Comparison of ENCODE assay signal across 14 mouse cellular contexts in the genomic region with DNA sequence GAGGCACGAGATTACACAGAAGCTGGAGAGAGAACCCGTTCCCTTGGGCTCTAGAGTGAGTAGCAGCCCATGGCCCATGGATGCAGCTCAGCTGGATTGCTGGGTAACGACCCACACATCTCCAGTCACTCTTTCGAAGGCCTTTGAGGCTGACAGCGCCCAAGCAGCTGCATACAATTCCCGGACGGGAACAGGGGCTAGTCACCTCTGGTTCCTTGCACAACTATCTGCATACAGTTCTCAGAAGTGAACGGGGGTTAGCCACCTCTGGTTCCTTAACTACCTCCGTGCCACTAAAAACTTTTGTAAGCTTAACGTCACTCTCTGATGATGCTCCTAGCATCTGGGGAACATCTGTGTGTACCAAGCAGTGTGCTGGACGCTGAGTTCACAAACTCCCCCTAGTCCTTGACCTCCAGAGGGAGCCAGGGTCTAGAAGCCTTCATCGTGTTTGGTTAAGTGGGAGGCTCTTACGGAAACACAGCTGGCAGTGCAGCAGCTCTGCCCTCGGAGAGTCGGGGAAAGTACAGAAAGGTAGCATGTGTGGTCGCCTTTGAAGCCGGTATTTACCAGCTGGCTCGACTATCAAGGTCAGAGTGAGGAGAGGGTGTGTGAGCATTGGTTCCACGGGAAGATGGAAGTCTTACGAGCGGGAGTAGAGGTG. TPM values are rescaled to one million over a fixed set of nuclear protein-coding genes. Genes with fewer than 3 reads are reported as not detected.
DNase-seq lines count a peak whose midpoint lies in the region; ATAC-seq lines count a peak whose summit lies in the region.
"Had no signal": no experiment of that assay in that cellular context is flagged by ENCODE, and none has a peak within 500 bp of the region (broad histone marks: within the 10 kb centered on the region; RNA-seq: fewer than 3 reads in every experiment).

No protein-coding gene starts in this region.

- ATAC-seq in liver, embryonic 12.5 days: 0 out of 2 replicates have a peak, but pooled peaks have one; percentile 13
- ATAC-seq in liver, embryonic 11.5 days (replicated peaks; ENCODE audit: low FRiP score): no peak
- ATAC-seq in megakaryocyte progenitor cell, adult 5-6 weeks (replicated peaks; ENCODE audit: poor library complexity): no peak
- ATAC-seq: midbrain, embryonic 15.5 days had no signal

- DNase-seq in liver, embryonic 11.5 days (ENCODE audit: low spot score): no peak
- DNase-seq in ZHBTc4 (ENCODE audit: low read depth, low spot score): peak; percentile 65
- DNase-seq in forelimb bud, embryonic 11.5 days (ENCODE audit: low read depth, low spot score): peak; percentile 52
- peak; percentile 65 for DNase-seq in mesoderm, embryonic 11.5 days (ENCODE audit: low read depth, low spot score)
- no peak for DNase-seq in heart, embryonic 10.5 days (ENCODE audit: low spot score)
- DNase-seq: cerebellum, postnatal 25 days; kidney, adult 9 months; layer of hippocampus, postnatal 36 days had no signal

- H3K36me3 ChIP-seq in liver, embryonic 12.5 days: no peaks in the 10 kb centered on the region
- no peaks in the 10 kb centered on the region for H3K36me3 ChIP-seq in liver, embryonic 11.5 days (ENCODE audit: control insufficient read depth, insufficient read depth, low read length)
- no peaks in the 10 kb centered on the region for H3K36me3 ChIP-seq in heart, embryonic 10.5 days
- H3K36me3 ChIP-seq: G1E; midbrain, embryonic 15.5 days had no signal

- H3K4me1 ChIP-seq in liver, embryonic 12.5 days: peaks cover 10% of the 10 kb centered on the region; the same call in 1 of the 2 replicates
- H3K4me1 ChIP-seq in liver, embryonic 11.5 days (replicated peaks; ENCODE audit: control insufficient read depth, insufficient read depth, low read length): peaks cover 4% of the 10 kb centered on the region
- H3K4me1 ChIP-seq in heart, embryonic 10.5 days: peaks cover 23% of the 10 kb centered on the region

- H3K4me2 ChIP-seq in liver, embryonic 12.5 days: no peak overlapping the region
- no peak overlapping the region for H3K4me2 ChIP-seq in liver, embryonic 11.5 days
- H3K4me2 ChIP-seq: midbrain, embryonic 15.5 days had no signal

- H3K9me3 ChIP-seq in liver, embryonic 12.5 days (replicated peaks): no peaks in the 10 kb centered on the region
- H3K9me3 ChIP-seq in liver, embryonic 11.5 days (ENCODE audit: control insufficient read depth, low read length): no peaks in the 10 kb centered on the region
- no peaks in the 10 kb centered on the region for H3K9me3 ChIP-seq in heart, embryonic 10.5 days
- H3K9me3 ChIP-seq: midbrain, embryonic 15.5 days had no signal

- no peak overlapping the region for H3K4me3 ChIP-seq in liver, embryonic 12.5 days
- H3K4me3 ChIP-seq in liver, embryonic 11.5 days (ENCODE audit: low read depth, low read length): no peak overlapping the region
- no peak overlapping the region for H3K4me3 ChIP-seq in heart, embryonic 10.5 days
- H3K4me3 ChIP-seq: erythroblast, embryonic 14.5 days; midbrain, embryonic 15.5 days had no signal

- no peak overlapping the region for H3K9ac ChIP-seq in liver, embryonic 12.5 days
- H3K9ac ChIP-seq in liver, embryonic 11.5 days (ENCODE audit: low read depth, low read length): no peak overlapping the region
- H3K9ac ChIP-seq: liver, embryonic 14.5 days; midbrain, embryonic 15.5 days had no signal

- H3K27ac ChIP-seq in liver, embryonic 12.5 days: no peak overlapping the region
- H3K27ac ChIP-seq in liver, embryonic 11.5 days (ENCODE audit: low read depth, low read length): no peak overlapping the region
- no peak overlapping the region for H3K27ac ChIP-seq in heart, embryonic 10.5 days
- H3K27ac ChIP-seq: liver, embryonic 14.5 days; midbrain, embryonic 15.5 days had no signal

- no peaks in the 10 kb centered on the region for H3K27me3 ChIP-seq in liver, embryonic 12.5 days (replicated peaks)
- no peaks in the 10 kb centered on the region for H3K27me3 ChIP-seq in liver, embryonic 11.5 days (replicated peaks; ENCODE audit: control insufficient read depth, insufficient read depth, low read length)
- no peaks in the 10 kb centered on the region for H3K27me3 ChIP-seq in heart, embryonic 10.5 days (ENCODE audit: insufficient read depth, poor library complexity, severe bottlenecking)
- H3K27me3 ChIP-seq: midbrain, embryonic 15.5 days had no signal

- 66% methylated on average over 21 of the region's 21 CpGs for WGBS in liver, embryonic 12.5 days (ENCODE audit: insufficient replicate concordance)
- 69% methylated on average over 21 of the region's 21 CpGs for WGBS in liver, embryonic 11.5 days
- WGBS in heart, embryonic 10.5 days: 76% methylated on average over 21 of the region's 21 CpGs

RNA-seq across cellular contexts. Expression of a gene that starts 34.0 kb away (rescaled TPM):
- polyA plus RNA-seq in liver, embryonic 12.5 days (2016; fragmentation: Nextera tagmentation; extraction: Ambion mirVana): 43.3 and 44.3 TPM in 2 replicates
- polyA plus RNA-seq in liver, embryonic 11.5 days (2014; fragmentation: Nextera tagmentation; extraction: Ambion mirVana): 65.4 and 76.9 TPM in 2 replicates
- total RNA-seq in megakaryocyte progenitor cell, adult 5-6 weeks (2015): 98.8 and 118 TPM in 2 replicates
- total RNA-seq in megakaryocyte progenitor cell, adult 5-6 weeks (2017): 82.2 and 87.6 TPM in 2 replicates
- 38.1 and 49.2 TPM in 2 replicates for polyA plus RNA-seq in heart, embryonic 10.5 days (2016; fragmentation: Nextera tagmentation; extraction: Ambion mirVana)

Comparison
In these comparisons a context has a peak if more than half of its experiments do, and no peak if none do; other contexts are left out.
1. DNase-seq: peak in ZHBTc4 (single experiment), forelimb bud, embryonic 11.5 days (single experiment) and mesoderm, embryonic 11.5 days (single experiment); none in liver, embryonic 11.5 days (single experiment) and heart, embryonic 10.5 days (single experiment).